Mouse (Mus musculus): ENCODE data around the gene Herc4. TPM values are rescaled to one million over a fixed set of nuclear protein-coding genes. Genes with fewer than 3 reads are reported as not detected.

Gene Herc4
- 106 and 130 TPM in 2 replicates for total RNA-seq (2015; ENCODE audit: low replicate concordance)
- total RNA-seq (2017; ENCODE audit: low replicate concordance) = 96.5 and 100 TPM in 2 replicates

DNA sequence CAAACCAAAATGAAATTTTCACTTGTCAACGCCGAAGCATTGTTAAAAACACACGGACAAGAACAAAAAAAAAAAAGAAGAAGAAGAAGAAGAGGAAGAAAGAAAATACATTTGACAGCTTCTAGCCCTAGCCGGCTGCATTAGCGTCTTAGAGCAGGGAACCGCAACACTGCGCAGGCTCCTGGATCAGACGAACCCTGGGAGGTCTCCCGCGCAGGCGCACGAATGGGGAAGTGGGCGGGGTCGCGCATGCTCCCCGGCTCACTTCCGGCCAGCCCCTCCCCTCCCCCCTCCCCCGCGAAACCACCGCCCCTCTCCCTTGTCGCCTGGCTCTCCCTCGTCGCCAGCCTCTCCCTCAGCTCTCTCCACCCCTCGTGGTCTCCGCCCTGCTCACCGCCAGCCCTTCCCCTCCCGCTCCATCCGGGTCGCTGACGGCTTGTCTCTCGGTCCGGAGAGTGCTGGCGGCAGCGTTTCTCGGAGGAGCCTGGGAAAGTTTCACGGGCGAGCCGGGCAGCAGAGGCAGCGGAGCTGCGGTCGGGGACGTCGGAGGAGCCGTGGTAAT lies at the start of gene Herc4:
TSS of gene Herc4 (plus strand) at position 318 of the 562 bp plus-strand sequence.
- peak; percentile 95 for ATAC-seq (replicated peaks; ENCODE audit: low FRiP score, poor library complexity, severe bottlenecking)

DNA sequence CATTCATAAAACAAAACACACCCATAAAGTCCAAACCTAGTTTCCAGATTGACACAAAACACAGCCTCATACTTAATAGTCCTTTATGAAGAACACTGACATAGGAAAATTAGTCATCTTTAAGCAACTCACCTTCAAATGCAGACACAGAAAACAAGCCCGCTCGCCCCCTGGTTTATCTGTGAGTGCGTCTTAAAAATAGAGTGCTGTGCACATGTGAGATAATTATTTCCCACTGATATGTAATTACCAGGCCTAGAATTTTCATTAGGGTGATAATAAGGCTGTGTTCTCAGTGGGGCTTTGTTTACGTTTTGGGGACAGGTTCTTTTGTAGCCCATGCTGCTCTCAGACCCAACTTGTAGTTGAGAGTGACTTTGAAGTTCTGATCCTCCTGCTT lies 44.6 kb upstream of the Herc4 start:
- ATAC-seq (replicated peaks; ENCODE audit: low FRiP score, poor library complexity, severe bottlenecking) = peak; percentile 63; the same call in 1 of the 2 replicates

DNA sequence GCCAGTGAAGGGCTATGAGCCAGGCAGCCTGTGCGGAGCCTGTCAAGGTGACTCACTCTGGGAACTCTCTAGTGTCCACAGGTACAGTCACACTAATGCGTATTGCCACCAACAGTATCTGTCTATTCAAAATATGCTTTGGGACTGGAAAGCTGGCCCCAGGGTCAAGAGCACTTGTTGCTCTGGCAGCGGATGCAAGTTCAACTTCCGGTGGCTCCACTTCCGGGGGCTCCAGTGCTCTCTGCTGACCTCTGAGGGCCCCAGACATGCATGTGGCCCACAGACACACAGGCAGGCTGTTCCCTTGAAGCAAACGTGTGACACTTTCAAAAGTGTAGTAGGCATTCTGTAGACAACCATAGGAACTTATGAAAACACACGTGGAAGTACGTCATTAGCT lies 42.1 kb upstream of the Herc4 start:
- ATAC-seq (replicated peaks; ENCODE audit: low FRiP score, poor library complexity, severe bottlenecking) = no peak

GRCm38 (mm10) chr10:63203002-63203401 lies 40.6 kb upstream of the Herc4 start:
- no peak for ATAC-seq (replicated peaks; ENCODE audit: low FRiP score, poor library complexity, severe bottlenecking)

GRCm38 (mm10) chr10:63203728-63204127 lies 39.9 kb upstream of the Herc4 start, which contains the start of gene Mypn:
Gene Mypn, minus strand, starts transcription at chr10:63203952.
- ATAC-seq (replicated peaks; ENCODE audit: low FRiP score, poor library complexity, severe bottlenecking) = no peak

GRCm38 (mm10) chr10:63208871-63209270 lies 34.7 kb upstream of the Herc4 start:
- ATAC-seq (replicated peaks; ENCODE audit: low FRiP score, poor library complexity, severe bottlenecking) = no peak

- no peak for ATAC-seq (replicated peaks; ENCODE audit: low FRiP score, poor library complexity, severe bottlenecking)
Measured at GRCm38 (mm10) chr10:63221081-63221783, 22.4 kb upstream of the Herc4 start.

DNA sequence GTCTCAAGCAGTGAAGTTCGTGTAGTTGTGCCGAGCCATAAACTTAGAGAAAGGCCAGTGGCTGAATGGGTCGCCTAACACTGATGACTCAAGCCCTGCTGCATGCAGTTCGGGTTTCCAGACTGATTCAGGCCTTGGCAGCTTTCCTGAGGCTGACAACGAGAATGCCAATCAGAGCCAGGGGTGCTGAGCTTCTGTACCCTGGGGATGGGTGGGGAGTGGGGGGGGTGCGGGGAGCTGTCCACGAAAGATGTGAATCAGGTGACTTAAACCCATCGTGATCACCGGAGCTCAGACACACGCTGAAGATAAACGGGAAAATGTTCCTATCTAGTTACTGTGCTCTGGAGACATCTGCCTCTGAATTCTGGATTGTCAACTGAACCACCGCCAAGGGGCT lies 19.3 kb upstream of the Herc4 start:
- no peak for ATAC-seq (replicated peaks; ENCODE audit: low FRiP score, poor library complexity, severe bottlenecking)

DNA sequence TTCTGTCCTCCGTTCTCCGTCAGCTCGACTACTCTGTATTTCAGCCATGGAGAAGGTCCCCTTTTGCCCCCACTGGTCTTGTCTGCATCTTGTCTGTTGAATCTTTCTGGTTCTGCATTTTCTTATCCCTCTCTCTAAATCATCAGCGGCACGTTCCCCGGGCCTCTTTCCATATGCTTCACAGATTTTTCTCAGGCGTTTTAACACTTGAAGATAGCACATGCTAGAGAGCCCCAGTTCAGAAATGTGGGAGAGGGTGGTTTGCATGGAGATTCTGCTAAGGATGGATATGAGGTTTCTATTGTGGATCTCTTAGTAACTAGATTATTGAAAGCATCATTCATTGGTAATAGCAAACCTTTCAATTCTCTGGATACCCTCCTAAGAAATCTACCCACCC lies 13.3 kb upstream of the Herc4 start:
- ATAC-seq (replicated peaks; ENCODE audit: low FRiP score, poor library complexity, severe bottlenecking) = no peak

GRCm38 (mm10) chr10:63230854-63231253 lies 12.8 kb upstream of the Herc4 start:
- ATAC-seq (replicated peaks; ENCODE audit: low FRiP score, poor library complexity, severe bottlenecking) = no peak

DNA sequence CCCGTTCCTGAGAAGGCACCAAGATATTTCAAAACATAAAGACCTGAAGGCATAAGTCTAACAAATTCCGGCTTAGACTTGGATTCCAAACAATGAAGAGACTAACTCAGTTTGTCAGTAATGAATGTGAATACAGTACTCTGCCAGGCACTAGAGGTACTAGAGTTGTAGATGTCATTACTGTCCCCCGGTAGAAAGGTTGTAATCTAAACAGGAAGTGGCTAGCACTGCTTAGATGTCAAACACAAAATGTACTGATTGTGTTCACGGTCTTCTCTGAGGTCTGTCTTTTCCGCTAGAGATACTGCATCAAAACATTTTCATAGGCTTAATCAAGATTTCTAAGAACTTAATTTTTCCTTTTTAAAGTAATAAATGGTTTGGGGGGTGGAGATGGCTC lies 12.0 kb upstream of the Herc4 start:
- ATAC-seq (replicated peaks; ENCODE audit: low FRiP score, poor library complexity, severe bottlenecking) = no peak

- no peak for ATAC-seq (replicated peaks; ENCODE audit: low FRiP score, poor library complexity, severe bottlenecking)
Measured at GRCm38 (mm10) chr10:63234133-63234532, 9.5 kb upstream of the Herc4 start.

- ATAC-seq (replicated peaks; ENCODE audit: low FRiP score, poor library complexity, severe bottlenecking) = no peak
Measured at GRCm38 (mm10) chr10:63235889-63236288, 7.7 kb upstream of the Herc4 start.

DNA sequence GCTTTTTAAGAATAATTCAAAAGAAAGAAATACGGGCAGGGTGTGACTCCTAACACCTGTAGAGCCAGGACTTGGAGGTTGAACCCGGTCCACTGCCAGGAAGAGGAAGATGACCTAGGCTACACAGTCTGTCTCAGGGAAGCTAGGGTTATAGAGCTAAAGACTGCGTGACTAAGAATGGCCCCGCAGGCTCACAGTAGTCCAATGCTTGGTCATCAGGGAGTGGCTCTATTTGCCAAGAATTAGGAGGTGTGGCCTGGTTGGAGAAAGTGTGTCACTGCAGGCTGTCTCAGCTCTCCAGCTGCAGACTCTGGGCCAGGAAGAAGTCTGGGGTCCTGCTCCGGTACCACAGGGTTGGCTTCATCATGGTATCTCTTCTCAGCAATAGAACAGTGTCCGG lies 6.9 kb upstream of the Herc4 start:
- no peak for ATAC-seq (replicated peaks; ENCODE audit: low FRiP score, poor library complexity, severe bottlenecking)

- ATAC-seq (replicated peaks; ENCODE audit: low FRiP score, poor library complexity, severe bottlenecking) = no peak
Measured at GRCm38 (mm10) chr10:63237206-63237605, 6.4 kb upstream of the Herc4 start.

DNA sequence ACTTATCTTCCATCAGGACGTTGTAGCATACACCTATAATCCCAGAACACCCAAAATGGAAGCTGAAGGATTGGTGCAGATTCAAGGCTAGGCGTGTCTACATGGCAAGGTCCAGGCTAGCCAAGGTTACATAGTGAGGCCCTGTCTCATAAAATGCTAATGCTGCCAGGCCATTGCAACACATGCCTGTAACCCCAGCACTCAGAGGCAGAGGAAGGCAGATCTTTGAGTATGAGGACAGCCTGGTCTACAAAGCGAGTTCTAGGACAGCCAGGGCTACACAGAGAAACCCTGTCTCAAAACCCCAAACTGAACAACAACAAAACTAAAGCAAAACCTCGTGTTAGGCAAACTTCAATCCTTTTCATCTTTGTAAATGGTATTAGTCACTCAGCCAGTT lies 5.5 kb upstream of the Herc4 start:
- no peak for ATAC-seq (replicated peaks; ENCODE audit: low FRiP score, poor library complexity, severe bottlenecking)

DNA sequence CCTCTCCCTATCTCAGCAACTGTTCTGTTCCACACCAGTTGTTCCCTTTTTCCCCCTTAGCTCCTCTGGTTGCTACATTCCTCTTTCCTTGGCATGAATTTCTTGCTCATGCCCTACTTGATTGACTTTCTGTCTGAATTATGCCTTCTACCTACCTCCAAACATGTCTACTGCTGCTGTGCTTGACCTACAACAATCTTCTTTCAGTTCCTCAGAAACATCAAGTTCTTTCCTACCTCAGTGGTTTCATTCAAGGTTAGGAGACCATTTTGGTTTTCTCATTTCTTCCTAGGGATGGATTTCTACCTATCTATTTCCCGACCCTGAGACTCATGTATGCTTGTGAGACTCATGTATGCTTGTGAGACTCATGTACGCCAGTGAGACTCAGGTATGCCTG lies 3.8 kb upstream of the Herc4 start:
- ATAC-seq (replicated peaks; ENCODE audit: low FRiP score, poor library complexity, severe bottlenecking) = no peak

- no peak for ATAC-seq (replicated peaks; ENCODE audit: low FRiP score, poor library complexity, severe bottlenecking)
Measured at GRCm38 (mm10) chr10:63240868-63241271, 2.7 kb upstream of the Herc4 start.

GRCm38 (mm10) chr10:63242798-63243435 lies 693 bp upstream of the Herc4 start:
- 0 out of 2 replicates have a peak, but pooled peaks have one; percentile 32 for ATAC-seq (replicated peaks; ENCODE audit: low FRiP score, poor library complexity, severe bottlenecking)

DNA sequence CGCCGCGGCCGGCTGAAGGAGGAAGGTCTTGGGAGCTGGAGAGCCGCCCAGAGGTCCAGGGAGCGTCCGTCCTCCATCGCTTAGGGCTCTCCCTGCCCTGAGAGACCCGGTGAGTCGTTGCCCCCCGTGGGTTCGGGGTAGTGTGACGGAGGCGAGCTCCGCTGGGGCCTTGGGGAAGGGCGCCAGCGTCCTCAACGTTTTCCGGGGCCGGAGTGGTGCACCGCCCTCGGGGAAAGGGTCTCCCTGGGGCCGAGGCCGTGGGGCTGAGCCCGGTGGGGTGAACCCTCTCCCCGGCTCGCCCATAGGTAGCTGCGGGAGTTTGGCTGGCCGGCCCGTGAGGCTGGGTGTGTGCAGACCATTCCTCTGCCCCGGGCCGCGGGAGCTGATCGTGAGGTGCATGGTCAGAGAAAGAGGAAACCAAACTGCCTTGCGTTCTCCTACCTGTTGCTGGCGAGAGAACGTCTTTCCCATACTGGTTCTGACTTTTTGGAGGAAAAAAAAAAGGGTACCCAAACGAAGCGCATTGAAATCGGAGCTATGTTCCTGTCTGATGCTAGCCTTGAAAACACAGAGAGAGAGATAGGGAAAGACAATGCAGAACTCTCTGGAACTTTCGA lies 553 bp downstream of the Herc4 start:
- peak; percentile 36 for ATAC-seq (replicated peaks; ENCODE audit: low FRiP score, poor library complexity, severe bottlenecking)

DNA sequence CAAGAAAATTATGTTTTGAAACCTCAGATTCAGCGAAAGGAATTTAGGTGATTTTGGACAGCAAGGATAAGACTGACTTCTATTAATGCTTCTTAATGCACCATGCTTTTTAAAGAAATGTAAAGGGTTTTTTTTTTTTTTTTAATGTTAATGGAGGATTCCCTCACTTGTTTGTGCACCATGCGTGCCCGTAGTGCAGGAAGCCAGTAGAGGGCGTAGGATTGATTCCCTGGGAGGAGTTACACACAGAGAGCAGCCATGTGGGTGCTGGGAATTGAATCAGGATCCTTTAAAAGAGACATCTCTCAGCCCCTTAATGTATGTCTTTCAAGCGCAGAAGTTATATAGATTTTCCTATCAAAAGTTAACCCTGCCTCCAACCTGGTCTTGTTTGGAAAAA lies 1.1 kb downstream of the Herc4 start:
- peak; percentile 40; the same call in 1 of the 2 replicates for ATAC-seq (replicated peaks; ENCODE audit: low FRiP score, poor library complexity, severe bottlenecking)

Data from erythroid progenitor cell, adult 5-6 weeks (primary cell).